Mouse (Mus musculus): ENCODE results near the gene Thra. TPM values are rescaled to one million over a fixed set of nuclear protein-coding genes. Genes with fewer than 3 reads are reported as not detected.

Thra gene
- polyA plus RNA-seq, 1 experiment from 2014 or later = 63.8 TPM

DNA sequence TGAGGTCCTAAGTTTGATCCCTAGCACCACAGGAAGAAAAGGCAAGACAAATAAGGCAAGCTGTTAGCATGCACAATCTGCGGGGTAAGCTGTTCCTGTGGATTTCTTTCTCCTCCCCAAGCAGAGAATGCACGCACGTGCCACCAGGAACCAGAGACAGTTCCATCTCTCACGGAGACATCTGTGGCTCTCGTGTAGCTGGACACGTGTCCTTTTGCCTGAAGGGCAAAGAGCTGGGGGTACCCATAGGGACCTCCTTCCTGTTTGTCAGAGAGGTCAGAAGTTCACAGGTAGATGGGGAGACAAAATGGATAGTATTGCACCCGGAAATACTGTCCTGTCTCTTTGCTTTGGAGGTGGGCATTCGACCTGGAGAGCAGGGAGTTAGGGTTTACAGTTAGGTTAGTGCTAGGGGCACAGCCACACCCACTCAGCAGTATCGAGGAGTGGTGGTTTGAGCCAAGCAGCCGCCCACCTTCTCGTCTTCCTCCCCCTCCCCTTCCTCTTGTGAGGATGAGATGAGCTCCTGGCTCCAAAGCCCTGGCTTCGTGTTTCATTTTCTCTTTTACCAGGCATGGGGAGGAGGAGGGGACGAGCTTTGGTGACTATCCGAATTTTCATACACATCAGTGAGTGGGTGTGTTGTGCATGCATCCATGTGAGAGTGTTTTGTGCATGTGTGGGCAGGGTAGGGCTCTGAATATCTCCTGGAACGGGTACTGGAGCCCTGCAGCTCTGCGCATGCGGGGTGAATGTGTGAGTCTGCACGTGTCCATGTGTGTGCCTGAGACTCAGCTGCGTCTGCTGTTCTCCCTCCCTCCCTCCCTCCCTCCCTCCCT, 6.6 kb downstream of the Thra start:
- peak overlapping the region; percentile 41 for H3K4me2 ChIP-seq (ENCODE audit: low read length)
- peak; percentile 52; the same call in 1 of the 2 replicates for ATAC-seq (replicated peaks; ENCODE audit: low FRiP score, low TSS enrichment, low read depth)
- H3K27me3 ChIP-seq (replicated peaks; ENCODE audit: control insufficient read depth, insufficient read depth, low read length) = no peaks in the 10 kb centered on the region
- no peaks in the 10 kb centered on the region for H3K9me3 ChIP-seq (ENCODE audit: control insufficient read depth, low read length)
- peaks cover 91% of the 10 kb centered on the region for H3K4me1 ChIP-seq (replicated peaks; ENCODE audit: control insufficient read depth, insufficient read depth, low read length)
- H3K27ac ChIP-seq (ENCODE audit: low read depth) = peak overlapping the region; percentile 73
- DNase-seq (ENCODE audit: low spot score) = peak; percentile 80
- WGBS = 4% methylated on average over 19 of the region's 19 CpGs
- no peak overlapping the region for H3K9ac ChIP-seq (ENCODE audit: low read length)
- no peaks in the 10 kb centered on the region; the same call in 1 of the 2 replicates for H3K36me3 ChIP-seq (ENCODE audit: control insufficient read depth, insufficient read depth, low read length)
- peak overlapping the region; percentile 12 for H3K4me3 ChIP-seq (ENCODE audit: low read depth, low read length)

DNA sequence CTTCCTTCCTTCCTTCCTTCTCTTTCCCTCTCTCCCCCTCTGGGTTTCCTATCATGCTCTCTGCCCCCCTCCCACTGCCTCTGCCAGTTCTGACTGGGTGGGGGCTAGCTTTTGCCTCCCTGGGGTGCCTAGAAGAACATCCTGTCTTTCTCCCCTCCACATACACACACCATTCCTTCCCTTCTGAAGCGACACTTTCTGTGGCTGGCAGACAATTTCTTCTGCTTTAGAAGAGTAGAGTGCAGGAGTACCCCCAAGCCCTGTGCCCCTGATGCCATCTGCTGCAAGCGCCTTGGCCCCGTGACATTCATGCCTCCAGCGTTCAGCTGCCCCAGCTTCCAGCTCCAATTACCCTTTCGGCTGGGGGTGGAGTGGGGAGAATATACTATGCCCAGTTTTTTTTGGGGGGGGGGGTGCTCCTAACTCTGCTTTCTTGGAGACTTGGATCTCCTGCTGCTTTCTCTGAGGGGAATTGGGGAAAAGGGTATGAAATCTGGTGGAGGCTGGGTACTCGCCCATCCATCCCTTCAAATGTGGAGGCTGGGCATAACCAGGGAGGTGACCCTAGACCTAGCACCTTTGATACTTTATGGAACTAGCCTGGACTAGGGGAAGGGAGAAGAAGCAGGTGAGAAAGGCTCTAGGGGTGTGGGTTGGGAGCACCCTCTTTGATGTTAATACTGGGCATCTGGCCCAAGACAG, 7.5 kb downstream of the Thra start:
- peak overlapping the region; percentile 39 for H3K4me2 ChIP-seq (ENCODE audit: low read length)
- peak overlapping the region; percentile 16 for H3K4me3 ChIP-seq (ENCODE audit: low read depth, low read length)
- H3K4me1 ChIP-seq (replicated peaks; ENCODE audit: control insufficient read depth, insufficient read depth, low read length) = peaks cover 97% of the 10 kb centered on the region
- WGBS = 26% methylated on average over 6 of the region's 6 CpGs
- H3K9ac ChIP-seq (ENCODE audit: low read length) = 0 out of 2 replicates have a peak overlapping the region, but pooled peaks have one; percentile 23
- no peak for DNase-seq (ENCODE audit: low spot score)
- ATAC-seq (replicated peaks; ENCODE audit: low FRiP score, low TSS enrichment, low read depth) = no peak
- no peaks in the 10 kb centered on the region for H3K9me3 ChIP-seq (ENCODE audit: control insufficient read depth, low read length)
- H3K36me3 ChIP-seq (ENCODE audit: control insufficient read depth, insufficient read depth, low read length) = no peaks in the 10 kb centered on the region; the same call in 1 of the 2 replicates
- peak overlapping the region; percentile 73 for H3K27ac ChIP-seq (ENCODE audit: low read depth)
- H3K27me3 ChIP-seq (replicated peaks; ENCODE audit: control insufficient read depth, insufficient read depth, low read length) = no peaks in the 10 kb centered on the region

- Histone ChIP-seq H3K9me3 (ENCODE audit: control insufficient read depth, low read length) (no peaks in the 10 kb centered on the region), H3K9ac (ENCODE audit: low read length) (peak overlapping the region; percentile 16), H3K27me3 (replicated peaks; ENCODE audit: control insufficient read depth, insufficient read depth, low read length) (no peaks in the 10 kb centered on the region), H3K4me3 (ENCODE audit: low read depth, low read length) (peak overlapping the region; percentile 16; the same call in 1 of the 2 replicates), H3K4me1 (replicated peaks; ENCODE audit: control insufficient read depth, insufficient read depth, low read length) (peaks cover 96% of the 10 kb centered on the region), H3K4me2 (ENCODE audit: low read length) (peak overlapping the region; percentile 39), H3K36me3 (ENCODE audit: control insufficient read depth, insufficient read depth, low read length) (peaks cover 4% of the 10 kb centered on the region), H3K27ac (ENCODE audit: low read depth) (peak overlapping the region; percentile 73)
- no peak for ATAC-seq (replicated peaks; ENCODE audit: low FRiP score, low TSS enrichment, low read depth)
- DNase-seq (ENCODE audit: low spot score) = no peak
- 22% methylated on average over 15 of the region's 15 CpGs for WGBS
These were observed 8.3 kb downstream of the Thra start for GRCm38 (mm10) chr11:98748506-98749416.

DNA sequence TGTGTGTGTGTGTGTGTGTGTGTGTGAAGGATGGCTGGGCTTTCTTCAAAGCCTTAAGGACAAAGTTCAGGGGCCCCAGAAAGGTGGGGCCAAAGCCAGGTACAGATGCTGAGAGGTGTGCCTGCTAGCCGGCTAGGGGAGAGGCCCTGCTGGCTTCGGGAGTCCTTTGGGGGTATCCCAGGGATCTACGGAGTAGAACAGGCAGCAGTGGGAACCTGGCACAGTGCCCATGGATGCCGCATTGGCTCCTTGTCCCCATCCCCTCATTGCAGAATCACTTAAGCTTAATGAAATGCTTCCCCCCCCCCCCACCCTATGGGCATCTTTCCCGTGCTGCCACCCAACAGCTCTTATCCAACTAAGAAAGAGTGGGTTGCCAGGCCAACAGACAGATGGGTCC, 9.3 kb downstream of the Thra start:
- Histone ChIP-seq H3K27ac (ENCODE audit: low read depth) (peak overlapping the region; percentile 73), H3K36me3 (ENCODE audit: control insufficient read depth, insufficient read depth, low read length) (peaks cover 9% of the 10 kb centered on the region), H3K4me1 (replicated peaks; ENCODE audit: control insufficient read depth, insufficient read depth, low read length) (peaks cover 94% of the 10 kb centered on the region), H3K9me3 (ENCODE audit: control insufficient read depth, low read length) (no peaks in the 10 kb centered on the region), H3K27me3 (replicated peaks; ENCODE audit: control insufficient read depth, insufficient read depth, low read length) (no peaks in the 10 kb centered on the region), H3K4me2 (ENCODE audit: low read length) (peak overlapping the region; percentile 39), H3K9ac (ENCODE audit: low read length) (0 out of 2 replicates have a peak overlapping the region, but pooled peaks have one; percentile 16), H3K4me3 (ENCODE audit: low read depth, low read length) (no peak overlapping the region)
- DNase-seq (ENCODE audit: low spot score) = no peak
- no peak for ATAC-seq (replicated peaks; ENCODE audit: low FRiP score, low TSS enrichment, low read depth)
- 20% methylated on average over 5 of the region's 5 CpGs for WGBS

- DNase-seq (ENCODE audit: low spot score) = no peak
- H3K4me3 ChIP-seq (ENCODE audit: low read depth, low read length) = no peak overlapping the region
- H3K27ac ChIP-seq (ENCODE audit: low read depth) = peak overlapping the region; percentile 73
- WGBS = 28% methylated on average over 17 of the region's 17 CpGs
- H3K4me1 ChIP-seq (replicated peaks; ENCODE audit: control insufficient read depth, insufficient read depth, low read length) = peaks cover 89% of the 10 kb centered on the region
- H3K4me2 ChIP-seq (ENCODE audit: low read length) = peak overlapping the region; percentile 39
- no peak for ATAC-seq (replicated peaks; ENCODE audit: low FRiP score, low TSS enrichment, low read depth)
- H3K9me3 ChIP-seq (ENCODE audit: control insufficient read depth, low read length) = no peaks in the 10 kb centered on the region
- no peaks in the 10 kb centered on the region for H3K27me3 ChIP-seq (replicated peaks; ENCODE audit: control insufficient read depth, insufficient read depth, low read length)
- 0 out of 2 replicates have a peak overlapping the region, but pooled peaks have one; percentile 22 for H3K9ac ChIP-seq (ENCODE audit: low read length)
- H3K36me3 ChIP-seq (ENCODE audit: control insufficient read depth, insufficient read depth, low read length) = peaks cover 14% of the 10 kb centered on the region
These were observed 10.1 kb downstream of the Thra start for GRCm38 (mm10) chr11:98750351-98751201.

DNA sequence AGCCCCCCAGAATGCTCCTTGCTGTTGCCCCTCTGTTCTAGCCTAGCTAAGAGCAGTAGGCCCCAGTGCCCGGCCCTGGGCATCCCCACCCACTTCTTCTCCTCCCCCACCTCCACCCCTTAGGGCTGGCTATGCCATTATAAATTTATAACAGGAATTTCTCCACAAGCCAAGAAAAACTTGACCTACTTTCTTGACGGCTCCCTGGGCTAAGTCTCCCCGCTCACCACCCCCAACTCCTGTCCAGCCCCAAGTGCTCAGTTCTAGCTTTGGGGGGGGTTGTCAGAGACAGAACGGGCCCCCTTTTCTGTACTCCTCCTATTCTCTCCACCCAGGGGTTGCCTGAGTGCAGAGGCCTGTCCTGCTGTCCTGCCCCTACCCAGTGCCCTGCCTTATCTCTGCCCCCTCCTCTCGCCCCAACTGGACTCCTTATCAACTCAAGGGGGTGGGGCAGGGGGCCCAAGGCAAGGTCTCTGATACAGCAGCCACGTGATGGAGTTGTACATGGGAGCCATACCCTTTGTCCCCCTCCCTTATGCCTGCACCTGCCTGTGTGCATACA, 10.9 kb downstream of the Thra start:
- H3K27ac ChIP-seq (ENCODE audit: low read depth) = peak overlapping the region; percentile 73
- no peak for DNase-seq (ENCODE audit: low spot score)
- peak; percentile 50 for ATAC-seq (replicated peaks; ENCODE audit: low FRiP score, low TSS enrichment, low read depth)
- H3K9me3 ChIP-seq (ENCODE audit: control insufficient read depth, low read length) = no peaks in the 10 kb centered on the region
- peaks cover 86% of the 10 kb centered on the region for H3K4me1 ChIP-seq (replicated peaks; ENCODE audit: control insufficient read depth, insufficient read depth, low read length)
- 0 out of 2 replicates have a peak overlapping the region, but pooled peaks have one; percentile 1 for H3K4me3 ChIP-seq (ENCODE audit: low read depth, low read length)
- H3K27me3 ChIP-seq (replicated peaks; ENCODE audit: control insufficient read depth, insufficient read depth, low read length) = no peaks in the 10 kb centered on the region
- H3K4me2 ChIP-seq (ENCODE audit: low read length) = peak overlapping the region; percentile 39
- peaks cover 21% of the 10 kb centered on the region for H3K36me3 ChIP-seq (ENCODE audit: control insufficient read depth, insufficient read depth, low read length)
- 0 out of 2 replicates have a peak overlapping the region, but pooled peaks have one; percentile 22 for H3K9ac ChIP-seq (ENCODE audit: low read length)
- WGBS = 28% methylated on average over 6 of the region's 6 CpGs

DNA sequence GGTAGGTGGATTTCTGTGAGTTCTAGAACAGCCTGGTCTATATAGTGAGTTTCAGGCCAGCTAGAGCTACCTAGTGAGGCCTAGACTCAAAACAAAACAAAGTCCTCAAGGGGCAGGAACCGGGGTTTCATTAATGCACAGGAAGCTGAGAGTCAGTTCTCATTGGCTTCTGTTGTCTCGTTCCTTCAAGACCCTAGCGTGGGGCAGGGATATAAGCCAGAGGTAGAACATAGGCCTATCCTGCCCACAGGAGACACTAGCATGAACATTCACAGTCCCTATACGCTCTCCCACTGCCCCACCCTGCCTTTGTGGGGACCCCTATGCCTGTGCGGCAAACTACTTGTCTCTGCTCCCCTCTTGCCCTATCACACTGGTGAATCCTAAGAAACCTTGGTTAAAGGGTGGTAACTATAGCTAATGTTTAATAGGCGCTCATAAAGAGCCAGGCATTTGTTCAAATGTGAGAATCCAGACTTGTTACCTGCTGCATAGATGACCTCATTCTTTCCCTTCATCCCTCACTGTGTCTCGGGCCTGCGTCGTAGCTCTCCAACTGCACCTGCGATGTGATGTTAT, 12.2 kb downstream of the Thra start:
- Histone ChIP-seq H3K36me3 (ENCODE audit: control insufficient read depth, insufficient read depth, low read length) (peaks cover 34% of the 10 kb centered on the region), H3K4me2 (ENCODE audit: low read length) (0 out of 2 replicates have a peak overlapping the region, but pooled peaks have one; percentile 1), H3K4me1 (replicated peaks; ENCODE audit: control insufficient read depth, insufficient read depth, low read length) (peaks cover 77% of the 10 kb centered on the region), H3K4me3 (ENCODE audit: low read depth, low read length) (no peak overlapping the region), H3K27ac (ENCODE audit: low read depth) (peak overlapping the region; percentile 73), H3K9ac (ENCODE audit: low read length) (no peak overlapping the region), H3K9me3 (ENCODE audit: control insufficient read depth, low read length) (no peaks in the 10 kb centered on the region), H3K27me3 (replicated peaks; ENCODE audit: control insufficient read depth, insufficient read depth, low read length) (no peaks in the 10 kb centered on the region)
- ATAC-seq (replicated peaks; ENCODE audit: low FRiP score, low TSS enrichment, low read depth) = no peak
- no peak for DNase-seq (ENCODE audit: low spot score)
- WGBS = 74% methylated on average over 10 of the region's 10 CpGs

Data from intestine, embryonic 14.5 days (tissue).